Mouse (Mus musculus) limb, embryonic 12.5 days (tissue): ENCODE measurements around the gene Ceacam16. TPM values are rescaled to one million over a fixed set of nuclear protein-coding genes. Genes with fewer than 3 reads are reported as not detected.

Source experiments
- ATAC-seq: fragments of 200-750 bp; cut with Nextera tagmentation; 2 replicates; pipeline ENCODE4 v1.8.0; 2017; ENCODE audit warnings: low read depth, moderate TSS enrichment; ENCODE audit not compliant: insufficient number of reproducible peaks, insufficient read depth, low FRiP score, low TSS enrichment
- H3K27ac ChIP-seq: fragments of 300-500 bp; sonication (generic); 2 replicates; pipeline ENCODE4 v1.5.1; 2016; ENCODE audit warnings: mild to moderate bottlenecking, moderate library complexity
- H3K27me3 ChIP-seq: fragments of 300-500 bp; sonication (generic); 2 replicates; pipeline ENCODE4 v1.6.1; 2016; ENCODE audit warnings: mild to moderate bottlenecking, moderate library complexity
- H3K36me3 ChIP-seq: fragments of 300-500 bp; sonication (generic); 2 replicates; pipeline ENCODE4 v1.6.1; 2016; ENCODE audit warnings: mild to moderate bottlenecking, moderate library complexity
- H3K4me1 ChIP-seq: fragments of 300-500 bp; sonication (generic); replicated peaks from 2 replicates; pipeline ENCODE4 v1.6.1; 2016
- H3K4me2 ChIP-seq: fragments of 300-500 bp; sonication (generic); 2 replicates; pipeline ENCODE4 v1.6.1; 2016; ENCODE audit warnings: mild to moderate bottlenecking, moderate library complexity
- H3K4me3 ChIP-seq: fragments of 300-500 bp; sonication (generic); replicated peaks from 2 replicates; pipeline ENCODE4 v1.5.1; 2016; ENCODE audit warnings: mild to moderate bottlenecking
- H3K9ac ChIP-seq: fragments of 300-500 bp; sonication (generic); replicated peaks from 2 replicates; pipeline ENCODE4 v1.6.1; 2016; ENCODE audit warnings: mild to moderate bottlenecking, moderate library complexity
- H3K9me3 ChIP-seq: fragments of 300-500 bp; sonication (generic); 2 replicates; pipeline ENCODE4 v1.6.1; 2016; ENCODE audit warnings: mild to moderate bottlenecking, moderate library complexity
- WGBS: fragments of 180-500 bp; shearing (Covaris S2); methylation state at CpG from one replicate; pipeline ENCODE4 v1.1.7; 2016; 5-methylcytosine and 5-hydroxymethylcytosine counted together
- polyA plus RNA-seq: library from polyadenylated mRNA; unstranded; fragments of >200 nt; fragmentation: Nextera tagmentation; extraction: Ambion mirVana; gene quantifications from 2 replicates; pipeline ENCODE4 v1.2.1, GENCODE M21; 2016

Gene Ceacam16
- not detected in 2 replicates for polyA plus RNA-seq

DNA sequence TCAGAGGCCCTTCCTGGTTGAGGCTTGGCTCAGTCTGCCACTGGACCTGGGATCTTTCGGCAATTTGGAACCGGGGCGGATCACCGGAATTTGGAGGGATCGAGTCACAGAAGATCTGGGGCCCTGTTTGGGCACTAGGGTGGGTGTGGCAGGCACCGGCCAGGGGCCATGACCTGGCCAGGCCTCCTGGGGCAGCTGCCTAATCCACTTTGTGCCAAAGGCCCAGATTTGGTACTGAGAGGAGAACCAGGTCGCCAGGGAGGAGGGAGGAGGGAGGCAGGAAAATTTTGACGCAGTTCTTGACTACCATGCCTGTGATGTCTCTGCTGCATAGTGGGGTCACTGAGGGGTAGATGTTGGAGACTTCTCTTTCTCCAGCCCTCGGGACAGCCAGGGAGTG lies at the start of gene Ceacam16:
TSS of gene Ceacam16 (minus strand) at position 101 of the 400 bp plus-strand sequence.
- H3K27me3 ChIP-seq: peaks cover 8% of the 10 kb centered on the region; the same call in 1 of the 2 replicates
- H3K4me3 ChIP-seq: no peak within 1 kb of the TSS
- H3K4me1 ChIP-seq: no peaks in the 10 kb centered on the region
- no peak within 1 kb of the TSS for H3K9ac ChIP-seq
- H3K9me3 ChIP-seq: no peaks in the 10 kb centered on the region
- no peak within 1 kb of the TSS for H3K4me2 ChIP-seq
- no peak for ATAC-seq
- H3K36me3 ChIP-seq: no peaks in the 10 kb centered on the region
- 84% methylated on average over 9 of the region's 9 CpGs for WGBS
- no peak within 1 kb of the TSS for H3K27ac ChIP-seq

DNA sequence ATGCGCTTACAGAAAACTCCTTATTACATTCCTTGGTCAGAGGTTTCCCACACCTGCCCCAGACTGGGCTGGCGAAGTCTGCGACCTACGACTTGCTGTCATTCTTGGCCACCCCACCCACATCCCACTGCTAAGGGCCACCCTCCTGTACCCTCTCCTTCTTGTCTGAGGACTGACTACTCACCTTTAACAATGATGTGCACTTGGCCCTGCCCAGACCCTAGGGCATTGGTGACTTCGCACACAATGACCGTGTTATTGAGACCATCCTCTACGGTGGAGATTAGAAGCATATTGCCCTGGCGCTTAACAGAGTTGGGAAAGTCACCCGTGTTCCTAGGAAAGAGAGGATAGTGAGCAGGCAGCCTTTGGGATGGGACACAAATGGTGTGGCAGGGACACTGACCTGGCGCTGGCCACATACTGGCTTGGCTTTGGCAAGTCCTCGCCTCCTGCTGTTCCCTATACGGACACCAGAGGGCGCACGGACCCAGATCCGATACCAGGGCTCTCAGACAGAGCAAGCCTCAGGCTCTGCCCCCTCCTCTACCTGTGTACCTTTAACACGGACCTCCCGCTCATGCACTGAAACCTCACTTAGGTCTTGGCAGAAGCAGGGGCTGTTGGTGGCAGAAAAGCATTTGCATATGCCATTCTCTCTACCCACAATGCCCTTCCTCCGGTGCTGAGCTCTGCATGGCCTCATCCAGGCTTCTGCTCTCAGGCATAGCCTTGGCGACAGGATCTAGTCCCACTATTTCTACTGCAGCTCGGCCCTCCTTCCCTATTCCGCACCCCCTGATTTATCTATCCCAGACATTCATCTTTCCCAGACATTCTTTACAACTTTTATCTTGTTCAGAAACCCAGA lies 49.6 kb upstream of the Ceacam16 start:
- Histone ChIP-seq H3K4me3 (no peak overlapping the region), H3K27me3 (no peaks in the 10 kb centered on the region), H3K4me2 (no peak overlapping the region), H3K9ac (no peak overlapping the region), H3K9me3 (peaks cover 11% of the 10 kb centered on the region), H3K4me1 (no peaks in the 10 kb centered on the region), H3K27ac (no peak overlapping the region), H3K36me3 (peaks cover 34% of the 10 kb centered on the region)
- ATAC-seq: 0 out of 2 replicates have a peak, but pooled peaks have one; percentile 39
- WGBS: 51% methylated on average over 21 of the region's 21 CpGs

DNA sequence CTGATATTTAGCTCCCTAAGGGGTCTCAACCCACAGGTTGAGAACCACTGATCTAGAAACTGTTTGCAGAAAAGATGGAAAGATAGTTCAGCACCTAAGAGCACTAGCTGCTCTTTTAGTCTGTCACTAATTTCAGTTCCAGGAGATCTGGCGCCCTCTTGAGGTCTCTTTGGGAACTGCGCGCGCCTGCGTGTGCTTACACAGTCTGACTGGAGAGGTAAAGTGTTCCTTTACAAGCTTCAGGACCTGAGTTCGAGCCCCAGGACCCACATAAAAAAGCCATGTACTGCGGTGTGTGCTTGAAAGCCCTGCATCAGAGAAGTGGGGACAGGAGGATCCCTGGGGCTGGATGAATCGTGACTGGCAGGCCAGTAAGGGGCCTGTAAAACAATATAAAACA lies 28.8 kb upstream of the Ceacam16 start:
- ATAC-seq: no peak
- Histone ChIP-seq H3K9me3 (0 out of 2 replicates have a peak, but pooled peaks cover 3% of the 10 kb centered on the region), H3K9ac (no peak overlapping the region), H3K4me3 (no peak overlapping the region), H3K4me2 (no peak overlapping the region), H3K36me3 (no peaks in the 10 kb centered on the region), H3K27ac (no peak overlapping the region), H3K4me1 (no peaks in the 10 kb centered on the region), H3K27me3 (no peaks in the 10 kb centered on the region)
- 54% methylated on average over 8 of the region's 8 CpGs for WGBS

DNA sequence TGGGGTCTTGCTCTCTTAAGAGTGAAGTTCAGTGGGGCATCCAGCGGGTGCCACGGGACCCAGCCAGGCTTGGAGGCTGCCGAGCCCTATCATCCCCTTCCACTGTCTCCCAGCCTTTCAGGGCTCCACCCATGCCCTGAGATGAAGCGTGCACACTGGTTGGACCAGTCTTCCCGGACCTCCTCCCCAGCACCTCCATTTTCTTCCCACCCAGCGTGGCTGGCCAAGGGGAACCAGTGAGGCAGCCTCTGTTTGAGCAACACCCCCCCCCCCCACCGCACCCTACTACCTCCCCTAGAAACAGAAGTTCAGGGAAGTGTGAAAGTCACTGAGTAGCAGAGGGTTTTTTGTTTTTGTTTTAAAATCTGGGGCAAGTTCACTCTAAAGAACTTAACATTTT lies 26.8 kb upstream of the Ceacam16 start, which contains the start of gene Ceacam19:
TSS of gene Ceacam19 (minus strand) at position 117 of the 400 bp plus-strand sequence.
- Histone ChIP-seq H3K27me3 (no peaks in the 10 kb centered on the region), H3K9me3 (0 out of 2 replicates have a peak, but pooled peaks cover 11% of the 10 kb centered on the region), H3K9ac (no peak within 1 kb of the TSS), H3K4me3 (no peak within 1 kb of the TSS), H3K4me1 (no peaks in the 10 kb centered on the region), H3K27ac (no peak within 1 kb of the TSS), H3K36me3 (no peaks in the 10 kb centered on the region), H3K4me2 (no peak within 1 kb of the TSS)
- 67% methylated on average over 7 of the region's 7 CpGs for WGBS
- ATAC-seq: no peak

DNA sequence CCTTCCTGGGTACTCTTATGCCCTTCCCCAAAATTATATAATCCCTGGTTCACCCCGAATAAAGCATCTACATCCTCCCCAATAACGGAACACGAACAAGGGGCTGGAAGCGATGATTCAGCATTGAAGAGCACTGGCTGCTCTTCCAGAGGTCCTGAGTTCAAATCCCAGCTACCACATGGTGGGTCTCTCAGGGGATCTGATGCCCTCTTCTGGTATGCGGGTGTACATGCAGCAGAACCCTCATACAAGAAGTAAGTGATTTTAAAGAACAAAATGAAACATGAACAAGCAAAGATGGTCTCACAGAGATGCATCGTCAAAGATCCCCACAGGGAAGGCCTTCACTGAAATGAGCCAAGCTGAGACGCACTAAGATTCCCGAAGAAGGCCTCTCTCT lies 19.7 kb upstream of the Ceacam16 start:
- ATAC-seq: no peak
- no peaks in the 10 kb centered on the region for H3K36me3 ChIP-seq
- WGBS: 80% methylated on average over 8 of the region's 8 CpGs

DNA sequence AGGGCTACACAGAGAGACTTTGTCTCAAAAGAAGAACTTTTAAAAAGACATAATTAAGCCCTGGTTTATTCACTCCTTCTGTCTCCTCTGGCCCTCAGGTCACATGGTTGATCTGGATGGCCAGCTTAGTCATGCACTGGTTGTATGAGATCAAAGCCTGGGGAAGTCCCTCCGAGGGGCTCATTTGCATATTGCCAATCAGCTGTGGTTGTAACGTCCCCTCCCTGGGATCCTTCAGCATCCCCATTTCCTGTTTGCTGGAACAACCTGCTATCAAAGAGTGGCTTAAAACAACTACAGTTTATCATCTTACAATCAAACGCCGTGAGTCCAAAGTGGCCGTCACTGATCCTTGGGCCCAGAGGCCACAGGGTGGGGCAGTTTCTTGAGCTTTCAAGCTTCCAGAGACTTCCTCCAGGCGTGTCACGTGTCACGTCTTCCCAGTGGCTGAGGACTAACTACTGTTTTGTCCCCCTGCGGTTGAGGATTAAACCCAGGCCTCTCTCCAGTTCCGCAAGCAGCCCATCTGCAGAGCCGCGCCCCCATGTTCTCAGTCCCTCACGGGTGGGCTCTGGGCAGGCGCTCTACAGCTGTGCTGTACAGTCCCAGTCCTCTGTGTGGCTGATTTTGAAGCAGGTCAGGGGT lies 15.8 kb upstream of the Ceacam16 start:
- no peaks in the 10 kb centered on the region for H3K9me3 ChIP-seq
- no peaks in the 10 kb centered on the region for H3K36me3 ChIP-seq
- H3K4me1 ChIP-seq: no peaks in the 10 kb centered on the region
- 43% methylated on average over 14 of the region's 14 CpGs for WGBS
- H3K9ac ChIP-seq: no peak overlapping the region
- no peak overlapping the region for H3K4me3 ChIP-seq
- no peak overlapping the region for H3K4me2 ChIP-seq
- no peak overlapping the region for H3K27ac ChIP-seq
- H3K27me3 ChIP-seq: no peaks in the 10 kb centered on the region
- ATAC-seq: no peak

More for the DNA sequence above, 19.7 kb upstream of the Ceacam16 start:
- H3K4me1 ChIP-seq: no peaks in the 10 kb centered on the region
- H3K9ac ChIP-seq: no peak overlapping the region
- H3K4me2 ChIP-seq: no peak overlapping the region
- no peaks in the 10 kb centered on the region for H3K27me3 ChIP-seq
- H3K9me3 ChIP-seq: 0 out of 2 replicates have a peak, but pooled peaks cover 11% of the 10 kb centered on the region
- no peak overlapping the region for H3K4me3 ChIP-seq
- H3K27ac ChIP-seq: no peak overlapping the region

DNA sequence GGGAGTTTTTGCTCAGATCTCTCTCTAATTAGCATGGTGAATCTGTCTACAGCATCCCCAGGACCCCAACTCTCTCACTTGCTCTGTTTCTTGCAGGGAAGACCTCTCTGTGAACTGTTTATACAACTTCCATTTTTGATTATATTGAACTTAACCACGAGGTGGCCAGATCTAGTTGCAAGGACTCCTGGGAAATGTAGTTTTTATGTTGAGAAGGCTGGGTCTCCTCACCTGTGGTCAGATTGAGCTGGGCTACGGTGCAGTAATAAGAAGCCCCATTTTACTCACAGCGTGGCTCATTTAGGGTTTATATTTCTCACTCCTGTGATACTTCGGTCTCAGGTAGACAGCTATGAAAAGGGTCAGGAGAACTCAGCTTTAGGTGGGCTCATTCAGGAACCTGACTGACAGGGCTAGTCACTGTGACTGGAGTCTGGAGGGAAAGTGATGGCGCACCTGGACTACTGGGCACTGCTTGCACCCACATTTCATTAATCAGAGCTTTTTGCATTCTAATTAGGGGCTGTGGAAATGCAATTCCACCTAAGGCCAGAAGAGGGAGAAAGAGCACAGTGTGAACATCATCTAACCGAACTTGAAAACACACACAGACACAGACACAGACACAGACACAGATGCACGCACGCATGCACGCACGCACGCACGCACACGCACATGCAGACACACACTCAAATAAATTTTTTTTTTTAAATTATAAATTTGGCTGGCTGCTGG lies 15.0 kb upstream of the Ceacam16 start:
- no peak overlapping the region for H3K27ac ChIP-seq
- WGBS: 53% methylated on average over 13 of the region's 13 CpGs
- H3K4me3 ChIP-seq: no peak overlapping the region
- no peaks in the 10 kb centered on the region for H3K36me3 ChIP-seq
- no peak overlapping the region for H3K4me2 ChIP-seq
- no peak for ATAC-seq
- H3K9ac ChIP-seq: no peak overlapping the region
- no peaks in the 10 kb centered on the region for H3K27me3 ChIP-seq
- no peaks in the 10 kb centered on the region for H3K9me3 ChIP-seq
- H3K4me1 ChIP-seq: no peaks in the 10 kb centered on the region

DNA sequence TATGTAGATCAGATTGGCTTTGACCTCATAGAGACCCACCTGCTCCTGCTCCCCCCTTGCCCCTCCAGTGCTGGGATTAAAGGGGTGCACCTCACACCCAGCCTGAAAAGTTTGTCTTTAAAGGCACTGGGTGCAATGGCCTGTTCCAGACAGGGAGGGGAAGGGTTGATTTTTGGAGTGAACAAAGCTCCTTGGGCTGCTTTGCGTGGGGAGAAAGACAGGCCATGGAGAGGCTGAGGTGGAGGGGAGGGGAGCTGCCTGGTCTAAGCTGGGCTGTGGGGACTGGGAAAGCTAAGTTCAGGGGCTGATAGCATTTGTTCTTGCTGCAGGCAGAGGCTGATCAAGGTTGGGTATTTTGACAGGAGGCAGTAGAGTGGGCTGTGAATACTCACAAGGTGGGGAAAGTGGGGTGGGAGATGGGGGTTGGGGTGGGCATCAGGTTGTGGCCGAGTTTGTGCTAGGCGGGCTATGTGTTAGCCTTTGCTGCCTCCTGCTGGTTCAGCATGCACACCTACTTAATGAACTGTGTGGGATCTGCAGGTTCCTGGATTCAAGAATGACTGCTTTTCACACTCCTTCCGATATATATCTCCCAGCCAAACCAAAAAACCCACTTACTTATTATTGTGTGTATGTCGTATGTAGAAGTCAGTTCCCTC lies 11.0 kb upstream of the Ceacam16 start:
- H3K4me3 ChIP-seq: no peak overlapping the region
- H3K9ac ChIP-seq: no peak overlapping the region
- no peaks in the 10 kb centered on the region for H3K36me3 ChIP-seq
- H3K27me3 ChIP-seq: no peaks in the 10 kb centered on the region
- H3K27ac ChIP-seq: no peak overlapping the region
- no peak for ATAC-seq
- WGBS: 43% methylated on average over 5 of the region's 5 CpGs
- no peaks in the 10 kb centered on the region for H3K9me3 ChIP-seq
- H3K4me1 ChIP-seq: no peaks in the 10 kb centered on the region
- no peak overlapping the region for H3K4me2 ChIP-seq

DNA sequence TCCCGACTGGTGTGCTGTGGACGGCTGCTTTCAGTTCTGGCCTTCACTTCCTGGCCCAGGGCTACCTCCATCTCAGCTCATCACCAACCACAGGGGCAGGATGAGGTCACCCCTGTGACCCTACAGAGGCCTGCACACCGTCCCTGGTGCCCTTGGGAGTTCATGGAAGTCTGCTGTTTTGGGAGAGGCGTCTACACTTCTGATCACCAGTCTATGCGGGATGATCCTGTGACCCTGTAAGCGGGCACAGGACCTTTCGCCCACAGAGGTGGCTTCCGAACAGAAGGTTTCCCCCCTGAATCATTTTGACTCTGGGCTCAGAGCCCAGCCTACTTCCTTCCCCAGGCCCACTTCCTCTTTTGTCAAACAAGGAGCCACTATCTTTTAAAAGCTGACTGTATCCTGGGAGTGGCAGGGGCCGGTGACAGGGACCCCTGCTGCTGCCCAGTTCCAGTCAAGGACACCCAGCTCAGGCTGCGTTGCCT lies 10.1 kb upstream of the Ceacam16 start:
- no peaks in the 10 kb centered on the region for H3K9me3 ChIP-seq
- 62% methylated on average over 10 of the region's 10 CpGs for WGBS
- no peak overlapping the region for H3K9ac ChIP-seq
- no peak overlapping the region for H3K4me3 ChIP-seq
- H3K4me1 ChIP-seq: no peaks in the 10 kb centered on the region
- no peaks in the 10 kb centered on the region for H3K36me3 ChIP-seq
- no peak overlapping the region for H3K27ac ChIP-seq
- no peak overlapping the region for H3K4me2 ChIP-seq
- ATAC-seq: no peak
- H3K27me3 ChIP-seq: no peaks in the 10 kb centered on the region

DNA sequence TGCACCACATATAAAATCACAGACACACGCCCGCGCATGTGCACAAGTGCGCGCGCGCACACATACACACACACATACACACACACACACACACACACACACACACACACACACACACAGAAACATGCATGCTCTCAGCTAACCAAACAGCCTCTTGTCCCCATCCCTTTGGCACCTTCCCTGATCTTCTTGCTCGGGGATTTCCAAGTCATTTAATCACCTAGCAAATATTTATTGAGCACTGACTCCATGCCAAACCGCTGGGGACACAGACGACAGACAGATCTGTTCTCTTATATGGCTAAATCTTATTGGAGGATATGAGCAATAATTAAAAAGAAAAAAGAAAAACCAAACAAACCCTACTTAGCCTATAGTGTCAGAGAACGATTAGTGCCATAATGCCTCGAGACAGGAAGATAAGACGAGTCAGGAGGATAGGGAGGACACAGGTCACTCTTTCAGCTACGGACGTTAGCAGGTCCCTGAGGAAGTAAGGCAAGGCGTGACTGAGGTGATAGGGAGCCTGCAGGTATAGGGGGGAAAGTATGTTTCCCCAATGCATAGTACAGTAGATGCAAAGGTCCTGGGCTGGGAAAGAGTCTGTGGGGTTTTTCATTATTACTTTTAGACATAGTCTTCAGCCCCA lies 6.8 kb upstream of the Ceacam16 start:
- Histone ChIP-seq H3K27me3 (peaks cover 4% of the 10 kb centered on the region; the same call in 1 of the 2 replicates), H3K27ac (no peak overlapping the region), H3K36me3 (no peaks in the 10 kb centered on the region), H3K9me3 (no peaks in the 10 kb centered on the region), H3K9ac (no peak overlapping the region), H3K4me2 (no peak overlapping the region), H3K4me1 (no peaks in the 10 kb centered on the region), H3K4me3 (no peak overlapping the region)
- no peak for ATAC-seq
- WGBS: 87% methylated on average over 16 of the region's 16 CpGs
